Mouse (Mus musculus) T-cell, adult 66 days (primary cell): ENCODE measurements around the gene Dennd4a. TPM values are rescaled to one million over a fixed set of nuclear protein-coding genes. Genes with fewer than 3 reads are reported as not detected.

ENCODE experiments used
- total RNA-seq, 2 experiments: library from RNA; stranded (reverse); gene quantifications; 3 replicates in 1 of 2; 4 replicates in 1 of 2; pipeline ENCODE4 v1.2.4; 2023

The Dennd4a gene
- 10 to 100 TPM; 41.9 to 45.1 TPM for total RNA-seq

GRCm38 (mm10) chr9:64810822-64811537 is at the start of gene Dennd4a:
Gene Dennd4a, plus strand, starts transcription at chr9:64811340.

GRCm38 (mm10) chr9:64951161-64951657 is 140.1 kb downstream of the Dennd4a start, which contains the start of gene Slc24a1:
Gene Slc24a1, minus strand, starts transcription at chr9:64951607.

GRCm38 (mm10) chr9:64960117-64960977 is 149.2 kb downstream of the Dennd4a start, which contains the start of gene Ints14:
Gene Ints14, plus strand, starts transcription at chr9:64960905.

Other genes starting within 250 kb of the Dennd4a start
- 100 to 1,000 TPM; 112 to 118 TPM for gene Rab11a, start 73.6 kb upstream of the Dennd4a start, total RNA-seq
- not detected for gene Slc24a1, start 140.3 kb downstream of the Dennd4a start, total RNA-seq
- gene Ints14, start 149.6 kb downstream of the Dennd4a start, total RNA-seq, result 10 to 100 TPM; 33.0 to 33.2 TPM
- 10 to 100 TPM; 33.8 to 40.3 TPM for gene Hacd3, start 210.4 kb downstream of the Dennd4a start, total RNA-seq
- gene Dpp8, start 221.1 kb downstream of the Dennd4a start, total RNA-seq, result 10 to 100 TPM; 81.6 to 83.2 TPM